Mouse (Mus musculus): ENCODE measurements around the gene Cdh13. TPM values are rescaled to one million over a fixed set of nuclear protein-coding genes. Genes with fewer than 3 reads are reported as not detected.

Cdh13 gene
- polyA plus RNA-seq, 1 experiment = 21.0 TPM

- no peak for DNase-seq (ENCODE audit: low spot score)
Observed at GRCm38 (mm10) chr8:118569366-118569765, 285.8 kb downstream of the Cdh13 start.

GRCm38 (mm10) chr8:118581256-118581655 is 297.7 kb downstream of the Cdh13 start:
- DNase-seq (ENCODE audit: low spot score) = no peak

- no peak for DNase-seq (ENCODE audit: low spot score)
Observed at GRCm38 (mm10) chr8:118582185-118582584, 298.7 kb downstream of the Cdh13 start.

GRCm38 (mm10) chr8:118587981-118588380 is 304.4 kb downstream of the Cdh13 start:
- no peak for DNase-seq (ENCODE audit: low spot score)

- DNase-seq (ENCODE audit: low spot score) = no peak
Observed at GRCm38 (mm10) chr8:118596816-118597215, 313.3 kb downstream of the Cdh13 start.

GRCm38 (mm10) chr8:118601376-118601775 is 317.8 kb downstream of the Cdh13 start:
- no peak for DNase-seq (ENCODE audit: low spot score)

GRCm38 (mm10) chr8:118602074-118602473 is 318.5 kb downstream of the Cdh13 start:
- no peak for DNase-seq (ENCODE audit: low spot score)

GRCm38 (mm10) chr8:118611551-118611950 is 328.0 kb downstream of the Cdh13 start:
- no peak for DNase-seq (ENCODE audit: low spot score)

- DNase-seq (ENCODE audit: low spot score) = no peak
Observed at GRCm38 (mm10) chr8:118618195-118618594, 334.7 kb downstream of the Cdh13 start.

GRCm38 (mm10) chr8:118626425-118626824 is 342.9 kb downstream of the Cdh13 start:
- DNase-seq (ENCODE audit: low spot score) = no peak

GRCm38 (mm10) chr8:118627737-118628136 is 344.2 kb downstream of the Cdh13 start:
- no peak for DNase-seq (ENCODE audit: low spot score)

- no peak for DNase-seq (ENCODE audit: low spot score)
Observed at GRCm38 (mm10) chr8:118628702-118629101, 345.2 kb downstream of the Cdh13 start.

- DNase-seq (ENCODE audit: low spot score) = no peak
Observed at GRCm38 (mm10) chr8:118635296-118636060, 351.9 kb downstream of the Cdh13 start.

GRCm38 (mm10) chr8:118639606-118640005 is 356.1 kb downstream of the Cdh13 start:
- DNase-seq (ENCODE audit: low spot score) = no peak

GRCm38 (mm10) chr8:118641799-118642198 is 358.3 kb downstream of the Cdh13 start:
- DNase-seq (ENCODE audit: low spot score) = no peak

GRCm38 (mm10) chr8:118648801-118649537 is 365.4 kb downstream of the Cdh13 start:
- no peak for DNase-seq (ENCODE audit: low spot score)

GRCm38 (mm10) chr8:118649981-118650380 is 366.4 kb downstream of the Cdh13 start:
- no peak for DNase-seq (ENCODE audit: low spot score)

- no peak for DNase-seq (ENCODE audit: low spot score)
Observed at GRCm38 (mm10) chr8:118662001-118662829, 378.7 kb downstream of the Cdh13 start.

- no peak for DNase-seq (ENCODE audit: low spot score)
Observed at GRCm38 (mm10) chr8:118665081-118665480, 381.5 kb downstream of the Cdh13 start.

- DNase-seq (ENCODE audit: low spot score) = no peak
Observed at GRCm38 (mm10) chr8:118667736-118668135, 384.2 kb downstream of the Cdh13 start.

GRCm38 (mm10) chr8:118676233-118676632 is 392.7 kb downstream of the Cdh13 start:
- DNase-seq (ENCODE audit: low spot score) = no peak

GRCm38 (mm10) chr8:118679347-118679746 is 395.8 kb downstream of the Cdh13 start:
- DNase-seq (ENCODE audit: low spot score) = no peak
